Mouse (Mus musculus): ENCODE results near the gene Xrcc6.
"Not testable (repeated sequence)": the region's sequence is repeated elsewhere in the genome, so short reads cannot be mapped to it uniquely, and the experiment has no call there.

The Xrcc6 gene

GRCm38 (mm10) chr15:81964980-81965545 lies 22.6 kb upstream of the Xrcc6 start:
- no peak for DNase-seq (ENCODE audit: extremely low read depth, low read depth, low spot score)

- no peak for DNase-seq (ENCODE audit: extremely low read depth, low read depth, low spot score)
These were observed 21.4 kb upstream of the Xrcc6 start for GRCm38 (mm10) chr15:81966062-81966829.

GRCm38 (mm10) chr15:81967821-81968220 lies 19.8 kb upstream of the Xrcc6 start:
- DNase-seq (ENCODE audit: extremely low read depth, low read depth, low spot score): no peak

- DNase-seq (ENCODE audit: extremely low read depth, low read depth, low spot score): no peak
These were observed 19.2 kb upstream of the Xrcc6 start for GRCm38 (mm10) chr15:81968447-81968846.

- no peak for DNase-seq (ENCODE audit: extremely low read depth, low read depth, low spot score)
These were observed 18.5 kb upstream of the Xrcc6 start for GRCm38 (mm10) chr15:81969173-81969572.

- DNase-seq (ENCODE audit: extremely low read depth, low read depth, low spot score): not testable (repeated sequence)
These were observed 18.0 kb upstream of the Xrcc6 start for GRCm38 (mm10) chr15:81969635-81970034.

- DNase-seq (ENCODE audit: extremely low read depth, low read depth, low spot score): not testable (repeated sequence)
These were observed 17.1 kb upstream of the Xrcc6 start for GRCm38 (mm10) chr15:81970498-81970897.

GRCm38 (mm10) chr15:81975156-81975555 lies 12.5 kb upstream of the Xrcc6 start:
- DNase-seq (ENCODE audit: extremely low read depth, low read depth, low spot score): not testable (repeated sequence)

- no peak for DNase-seq (ENCODE audit: extremely low read depth, low read depth, low spot score)
These were observed 7.3 kb upstream of the Xrcc6 start, which contains the start of gene 1700029P11Rik for GRCm38 (mm10) chr15:81980321-81980720. Gene 1700029P11Rik, plus strand, starts transcription at chr15:81980540.

GRCm38 (mm10) chr15:81982173-81982572 lies 5.5 kb upstream of the Xrcc6 start:
- no peak for DNase-seq (ENCODE audit: extremely low read depth, low read depth, low spot score)

- DNase-seq (ENCODE audit: extremely low read depth, low read depth, low spot score): no peak
These were observed 2.1 kb upstream of the Xrcc6 start for GRCm38 (mm10) chr15:81985267-81986161.

- no peak for DNase-seq (ENCODE audit: extremely low read depth, low read depth, low spot score)
These were observed 1.9 kb downstream of the Xrcc6 start for GRCm38 (mm10) chr15:81989371-81990062.

- no peak for DNase-seq (ENCODE audit: extremely low read depth, low read depth, low spot score)
These were observed 2.9 kb downstream of the Xrcc6 start for GRCm38 (mm10) chr15:81990549-81990948.

GRCm38 (mm10) chr15:81993992-81994391 lies 6.4 kb downstream of the Xrcc6 start:
- DNase-seq (ENCODE audit: extremely low read depth, low read depth, low spot score): no peak

- DNase-seq (ENCODE audit: extremely low read depth, low read depth, low spot score): no peak
These were observed 16.6 kb downstream of the Xrcc6 start for GRCm38 (mm10) chr15:82004257-82004656.

- DNase-seq (ENCODE audit: extremely low read depth, low read depth, low spot score): no peak
These were observed 24.3 kb downstream of the Xrcc6 start for GRCm38 (mm10) chr15:82011947-82012346.

GRCm38 (mm10) chr15:82014745-82015391 lies 27.2 kb downstream of the Xrcc6 start:
- peak; percentile 58 for DNase-seq (ENCODE audit: extremely low read depth, low read depth, low spot score)

- DNase-seq (ENCODE audit: extremely low read depth, low read depth, low spot score): no peak
These were observed 27.9 kb downstream of the Xrcc6 start for GRCm38 (mm10) chr15:82015392-82016100.

- DNase-seq (ENCODE audit: extremely low read depth, low read depth, low spot score): peak; percentile 61
These were observed 28.6 kb downstream of the Xrcc6 start for GRCm38 (mm10) chr15:82016101-82016808.
